Mouse (Mus musculus) gastrocnemius, postnatal 14 days (tissue): ENCODE results near the gene Babam2. TPM values are rescaled to one million over a fixed set of nuclear protein-coding genes. Genes with fewer than 3 reads are reported as not detected.
"Not testable (repeated sequence)": the region's sequence is repeated elsewhere in the genome, so short reads cannot be mapped to it uniquely, and the experiment has no call there.

Source experiments
- DNase-seq: peaks from one replicate; pipeline ENCODE4 v3.0.0; 2021; ENCODE audit warnings: mixed read lengths
- intact Hi-C: fragments of 180-260 bp; cut with DNase I; formaldehyde crosslinking; loops from one replicate; pipeline ENCODE4 v1.15.1; 2025; ENCODE audit warnings: low total_unique reads
- total RNA-seq, 2 experiments: library from RNA; stranded (reverse); gene quantifications; 2 replicates each; pipeline ENCODE4 v1.2.3; 2021

The Babam2 gene
- total RNA-seq, 2 experiments from 2014 or later, result 34.7 to 35.7 TPM

DNA sequence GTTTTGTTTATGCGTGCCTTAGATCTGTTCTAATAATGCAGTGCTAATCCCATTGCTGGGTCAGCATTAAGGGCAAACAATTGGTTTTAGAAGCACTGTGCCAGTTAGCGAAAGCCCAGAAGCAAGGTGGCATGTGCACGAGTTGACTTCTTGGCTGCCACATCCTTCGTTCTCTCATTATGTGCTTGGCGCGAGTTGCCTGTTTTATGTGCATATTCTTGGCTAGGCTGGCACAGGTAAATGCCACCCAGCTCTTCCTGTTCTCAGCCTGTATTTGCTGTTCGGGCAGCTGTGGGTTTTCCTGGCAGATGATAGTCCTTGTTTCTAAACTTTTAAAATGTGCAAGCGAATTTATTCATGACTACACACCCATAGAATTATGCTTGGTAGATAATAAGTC is 262.4 kb downstream of the Babam2 start:
- intact Hi-C loops, result no loop called here
- DNase-seq, result no peak

GRCm38 (mm10) chr5:31961423-31961822 is 263.9 kb downstream of the Babam2 start:
- intact Hi-C loops, result no loop called here
- no peak for DNase-seq

DNA sequence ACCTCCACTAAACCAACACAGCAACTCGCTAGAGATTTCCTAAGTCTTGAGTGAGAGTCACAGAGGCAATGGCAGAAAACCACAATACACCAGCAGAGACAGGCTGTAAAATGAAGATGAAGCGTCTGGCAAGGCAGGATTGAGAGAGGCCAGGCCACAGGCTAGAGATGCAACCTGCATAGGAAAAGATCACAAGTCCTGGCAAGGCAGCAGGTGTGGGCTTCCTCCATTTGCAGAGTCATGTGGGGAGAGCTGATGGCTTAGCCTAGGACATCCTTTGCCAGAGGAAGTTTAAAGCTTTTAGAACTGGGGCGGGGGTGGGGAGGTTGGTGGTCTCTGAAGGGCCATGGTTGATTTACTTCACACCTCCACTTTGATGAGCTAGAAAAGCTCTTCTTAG is 264.9 kb downstream of the Babam2 start:
- intact Hi-C loops, result no loop called here
- no peak for DNase-seq

DNA sequence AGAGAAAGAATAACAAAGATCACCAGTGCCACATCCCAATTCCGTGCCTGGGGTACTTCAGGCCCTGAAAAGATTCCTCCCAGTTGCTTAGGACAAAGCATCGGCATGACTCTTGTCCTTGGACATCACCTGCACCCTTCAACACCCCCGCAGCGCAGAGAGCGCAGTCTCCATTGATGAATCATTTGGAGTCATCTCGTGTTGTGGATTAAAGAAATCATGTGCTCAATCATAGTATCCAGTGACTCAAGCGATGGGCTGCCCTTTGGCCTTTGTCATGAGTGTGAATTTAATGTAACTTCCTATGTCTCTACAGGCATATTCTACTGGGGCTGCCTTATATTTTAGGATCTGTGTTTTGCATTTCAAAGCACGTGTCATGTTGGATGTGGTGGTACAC is 265.9 kb downstream of the Babam2 start:
- intact Hi-C loops, result no loop called here
- DNase-seq, result no peak

- no peak for DNase-seq
- intact Hi-C loops, result no loop called here
These were observed 266.4 kb downstream of the Babam2 start for GRCm38 (mm10) chr5:31963851-31964250.

DNA sequence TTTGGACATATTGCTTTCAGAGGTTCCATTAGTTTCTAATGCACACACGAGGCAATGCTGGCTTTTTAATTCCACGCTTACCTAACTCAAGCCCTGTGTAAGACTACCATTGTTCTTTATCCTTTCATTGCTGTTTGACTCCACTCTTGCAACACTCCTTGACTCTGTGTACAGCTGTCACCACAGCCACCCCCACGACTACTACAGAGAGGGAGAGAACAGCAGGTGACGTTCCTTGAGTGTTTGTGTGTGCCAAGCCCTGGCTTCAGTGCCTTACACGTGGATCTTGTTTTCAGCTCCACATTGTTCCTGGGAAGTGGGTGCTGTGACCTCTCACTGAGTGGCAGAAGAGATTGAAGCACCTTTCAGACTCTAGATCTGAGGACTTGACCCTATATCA is 269.3 kb downstream of the Babam2 start:
- intact Hi-C loops, result no loop called here

GRCm38 (mm10) chr5:31967526-31967925 is 270.0 kb downstream of the Babam2 start:
- no peak for DNase-seq
- intact Hi-C loops, result no loop called here

More for the DNA sequence above, 269.3 kb downstream of the Babam2 start:
- no peak for DNase-seq

- intact Hi-C loops, result no loop called here
- DNase-seq, result no peak
These were observed 270.6 kb downstream of the Babam2 start for GRCm38 (mm10) chr5:31968046-31968506.

GRCm38 (mm10) chr5:31972416-31972815 is 274.9 kb downstream of the Babam2 start:
- intact Hi-C loops, result not testable (repeated sequence)

DNA sequence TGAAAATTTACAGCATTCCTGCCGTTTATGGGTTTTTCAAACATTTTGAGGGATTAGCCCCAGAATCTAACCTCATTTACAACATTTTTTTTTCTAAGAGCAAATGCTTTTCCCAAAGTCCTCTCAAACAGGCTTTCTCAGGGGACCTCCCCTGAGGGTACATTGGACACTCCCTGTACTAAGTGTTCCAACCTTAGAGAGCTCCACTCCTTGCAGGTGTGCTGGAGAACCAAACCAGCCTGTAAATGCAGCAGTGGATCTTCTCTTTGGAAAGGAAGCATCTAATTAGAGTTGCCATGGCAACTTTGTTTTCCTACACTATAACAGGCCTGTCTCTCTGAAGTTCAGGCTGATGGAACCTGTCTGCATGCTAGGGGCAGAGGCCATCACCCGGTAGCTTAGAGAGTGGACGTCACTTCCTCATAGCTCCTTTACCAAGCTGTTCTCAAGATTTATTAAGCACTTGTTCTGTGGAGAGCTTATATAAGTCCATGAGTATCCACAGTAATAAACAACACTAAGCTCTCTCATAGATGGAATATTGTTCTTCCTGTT is 277.2 kb downstream of the Babam2 start:
- no peak for DNase-seq
- intact Hi-C loops, result no loop called here

More at GRCm38 (mm10) chr5:31972416-31972815, 274.9 kb downstream of the Babam2 start:
- DNase-seq, result not testable (repeated sequence)

GRCm38 (mm10) chr5:31982061-31982460 is 284.6 kb downstream of the Babam2 start:
- no peak for DNase-seq
- intact Hi-C loops, result no loop called here

GRCm38 (mm10) chr5:31983161-31983560 is 285.7 kb downstream of the Babam2 start:
- DNase-seq, result no peak
- intact Hi-C loops, result no loop called here

DNA sequence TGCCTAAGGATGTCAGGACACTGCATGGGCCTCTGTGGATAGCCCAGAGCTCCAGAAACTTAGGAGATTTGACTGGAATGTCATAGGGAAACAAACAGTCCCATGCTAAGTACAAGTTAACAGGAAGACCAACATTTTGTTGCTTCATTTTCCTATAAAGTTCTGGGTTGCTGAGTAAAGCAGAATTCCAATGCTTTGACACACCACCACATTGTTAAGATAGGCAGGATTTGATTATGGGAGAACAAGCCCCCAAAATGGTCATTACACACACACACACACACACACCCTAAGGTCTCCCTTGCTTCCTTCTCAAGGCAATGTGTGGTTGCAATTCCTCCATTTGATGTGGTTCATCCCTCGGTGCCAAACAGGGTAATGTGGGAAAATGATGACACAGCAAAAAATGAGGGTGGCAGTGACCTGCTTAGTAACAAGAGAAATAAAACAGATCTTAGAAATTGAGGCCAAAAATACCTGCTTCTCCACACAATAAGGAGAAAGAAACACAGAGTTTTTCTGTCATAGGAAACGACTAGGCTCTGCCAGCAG is 286.4 kb downstream of the Babam2 start:
- no peak for DNase-seq
- intact Hi-C loops, result no loop called here

- DNase-seq, result peak; percentile 14
- intact Hi-C loops, result no loop called here
These were observed 287.0 kb downstream of the Babam2 start for GRCm38 (mm10) chr5:31984369-31984961.

GRCm38 (mm10) chr5:31985021-31985420 is 287.5 kb downstream of the Babam2 start:
- intact Hi-C loops, result no loop called here
- no peak for DNase-seq

GRCm38 (mm10) chr5:31987541-31988307 is 290.2 kb downstream of the Babam2 start:
- DNase-seq, result no peak

GRCm38 (mm10) chr5:31997189-31997954 is 299.9 kb downstream of the Babam2 start:
- no peak for DNase-seq
- intact Hi-C loops, result no loop called here

More at GRCm38 (mm10) chr5:31987541-31988307, 290.2 kb downstream of the Babam2 start:
- intact Hi-C loops, result no loop called here

- intact Hi-C loops, result no loop called here
- DNase-seq, result no peak
These were observed 301.3 kb downstream of the Babam2 start for GRCm38 (mm10) chr5:31998806-31999205.

- intact Hi-C loops, result no loop called here
- no peak for DNase-seq
These were observed 302.6 kb downstream of the Babam2 start for GRCm38 (mm10) chr5:32000076-32000475.

DNA sequence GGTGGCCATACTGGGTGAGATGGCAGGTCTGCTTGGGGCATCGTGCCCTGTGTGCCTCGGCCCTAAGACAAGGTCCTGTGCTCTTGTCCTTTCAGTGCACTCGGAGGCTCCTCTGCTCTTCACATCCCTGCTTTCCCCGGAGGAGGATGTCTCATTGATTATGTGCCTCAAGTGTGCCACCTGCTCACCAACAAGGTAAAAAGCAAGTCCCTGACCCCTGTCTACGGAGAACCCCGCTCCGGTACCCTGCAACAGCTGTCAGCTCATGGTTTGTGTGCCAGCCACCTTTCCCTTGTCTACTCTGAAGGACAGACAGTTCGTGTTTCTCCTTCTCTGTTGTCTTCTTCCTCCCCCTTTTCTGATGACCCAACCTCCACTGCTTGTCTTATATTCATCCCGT is 303.8 kb downstream of the Babam2 start:
- intact Hi-C loops, result no loop called here
- DNase-seq, result no peak
